Mouse (Mus musculus) thymus, adult 2 months (tissue): ENCODE data around the gene Tbccd1.

Experiments used
- CTCF ChIP-seq: fragments of 200-500 bp; IDR thresholded peaks from 2 replicates; pipeline ENCODE4 v1.5.1; 2012; ENCODE audit warnings: mild to moderate bottlenecking, control low read depth, low read length, moderate library complexity, borderline replicate concordance; ENCODE audit not compliant: control insufficient read depth, poor library complexity, insufficient read depth; ENCODE audit errors: extremely low read depth
- POLR2A ChIP-seq: fragments of 200-500 bp; IDR thresholded peaks from 2 replicates; pipeline ENCODE4 v1.6.1; 2012; ENCODE audit warnings: mild to moderate bottlenecking, low read length, control low read depth, moderate library complexity; ENCODE audit not compliant: control insufficient read depth, poor library complexity, insufficient read depth; ENCODE audit errors: extremely low read depth

- TF ChIP-seq CTCF, result no peak
- TF ChIP-seq POLR2A, result no peak
Observed at GRCm38 (mm10) chr16:22899866-22900570, 42.5 kb upstream of the Tbccd1 start.
